Mouse (Mus musculus): ENCODE results near the gene Ampd3.

Ampd3 gene

DNA sequence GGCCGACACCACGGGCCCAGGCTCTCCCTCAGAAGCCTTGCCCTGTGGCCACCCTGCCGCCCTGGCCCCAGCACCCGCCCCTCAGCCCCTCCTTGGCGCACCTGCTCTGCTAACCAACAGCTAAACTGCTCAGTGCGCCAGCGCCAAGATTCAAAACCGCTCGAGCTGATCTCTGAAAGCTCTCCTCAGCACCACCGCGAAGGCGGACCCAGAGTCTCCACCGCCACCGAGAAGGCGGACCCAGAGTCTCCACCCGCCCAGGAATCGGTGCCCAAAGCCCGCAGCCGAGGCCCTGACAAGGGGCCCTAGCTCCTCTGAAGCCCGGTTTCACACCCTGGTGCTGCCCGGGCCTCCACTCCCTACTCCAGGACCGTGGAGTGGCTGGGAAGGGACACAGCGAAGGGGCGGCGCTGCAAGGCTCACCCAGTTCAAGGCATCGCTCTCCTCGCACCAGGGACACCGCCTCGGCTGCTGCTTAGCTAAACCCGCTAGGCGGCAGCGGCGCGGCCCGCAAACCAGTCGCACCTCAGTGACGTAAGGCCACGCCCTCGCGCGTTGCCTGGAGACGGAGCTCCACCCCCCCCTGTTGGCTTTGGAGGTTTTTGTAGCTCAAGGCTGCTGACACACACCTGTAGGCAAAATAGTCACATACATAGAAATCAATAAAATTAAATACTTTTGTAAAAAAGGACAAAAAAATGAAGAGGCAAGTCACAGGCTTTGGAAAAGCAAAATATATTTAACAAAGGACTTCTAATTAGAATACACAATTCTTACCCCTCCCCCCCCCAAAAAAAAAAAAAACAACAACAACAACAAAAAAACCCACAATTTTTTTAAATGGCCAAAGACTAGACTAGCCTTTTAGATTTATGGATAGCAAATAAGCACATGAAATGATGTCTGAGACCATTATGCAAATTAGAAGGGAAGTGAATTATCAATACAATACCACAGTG, 76.2 kb downstream of the Ampd3 start, which contains the start of gene Rnf141:
Rnf141 (minus strand) TSS at position 542 of the 959 bp plus-strand sequence.
- DNase-seq, result peak; percentile 92 to 95

DNA sequence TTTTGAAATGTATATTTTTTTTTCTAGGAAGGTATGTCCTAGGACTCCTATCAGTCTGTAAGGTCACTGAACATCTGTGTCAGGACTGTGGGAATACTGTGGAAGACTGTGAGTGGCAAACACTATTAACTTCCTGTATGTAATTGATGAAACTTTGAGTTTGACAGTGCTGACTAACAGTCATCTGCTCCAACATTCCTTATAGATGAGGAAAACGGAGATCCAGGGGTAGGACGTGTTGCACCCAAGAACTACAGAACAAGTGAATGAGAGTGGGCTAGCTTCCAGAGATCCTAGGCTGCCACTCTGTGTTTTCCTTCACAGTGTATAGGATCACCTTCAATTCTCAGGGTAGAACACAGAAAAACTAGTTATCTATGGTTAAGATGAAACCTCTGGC, 79.3 kb downstream of the Ampd3 start:
- no peak for DNase-seq

DNA sequence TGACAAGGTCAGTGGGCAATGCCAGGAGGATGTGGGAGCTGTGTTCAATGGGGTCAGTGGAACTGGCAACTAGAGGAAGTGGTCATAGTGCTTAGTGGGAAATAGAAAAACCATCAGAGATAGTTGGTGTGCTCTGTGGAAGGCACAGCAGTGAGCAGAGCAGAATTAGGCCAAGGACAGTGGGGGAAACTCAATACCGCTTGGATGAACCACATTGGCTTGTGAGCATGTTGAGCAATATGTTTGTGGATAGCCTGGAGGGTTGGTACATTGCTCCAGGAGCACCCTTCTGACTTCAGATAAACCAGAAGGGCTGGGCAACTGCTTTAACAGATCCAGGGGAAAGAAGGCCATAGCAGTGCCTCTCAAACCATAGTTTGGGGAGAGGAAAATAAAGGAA, 80.4 kb downstream of the Ampd3 start:
- no peak for DNase-seq

DNA sequence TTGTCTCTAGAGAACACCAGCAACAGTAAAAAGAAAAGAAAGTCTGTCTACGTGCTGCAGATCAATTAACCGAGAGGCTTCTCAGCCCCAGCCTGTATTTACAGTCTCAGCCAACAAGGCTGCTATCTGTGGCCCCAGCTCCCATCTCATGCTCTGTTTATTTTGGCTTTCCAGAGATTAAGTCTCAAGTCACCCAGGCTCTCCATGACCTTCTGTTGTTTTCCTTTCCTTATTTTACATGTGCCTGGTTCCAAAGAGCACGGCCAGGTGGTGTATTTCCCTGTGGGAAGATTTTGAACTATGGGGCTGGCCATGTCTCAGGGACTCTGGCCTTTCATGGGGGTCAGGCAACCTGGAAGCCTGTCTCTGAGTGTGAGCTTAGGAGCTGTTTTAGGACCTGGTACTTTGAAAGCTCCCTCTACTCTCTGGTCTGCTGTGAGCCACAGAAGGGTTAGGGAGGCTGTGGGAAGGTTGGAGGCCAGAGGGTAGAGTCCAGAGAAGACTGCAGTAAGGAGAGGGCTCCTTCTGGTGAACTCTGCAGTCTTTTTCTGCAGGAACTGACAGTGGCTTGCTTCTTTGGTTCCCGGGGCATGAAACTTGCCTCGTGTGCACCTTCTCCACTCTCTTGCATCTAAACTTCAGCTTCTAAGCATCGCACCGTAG, 83.7 kb downstream of the Ampd3 start:
- DNase-seq, result no peak

DNA sequence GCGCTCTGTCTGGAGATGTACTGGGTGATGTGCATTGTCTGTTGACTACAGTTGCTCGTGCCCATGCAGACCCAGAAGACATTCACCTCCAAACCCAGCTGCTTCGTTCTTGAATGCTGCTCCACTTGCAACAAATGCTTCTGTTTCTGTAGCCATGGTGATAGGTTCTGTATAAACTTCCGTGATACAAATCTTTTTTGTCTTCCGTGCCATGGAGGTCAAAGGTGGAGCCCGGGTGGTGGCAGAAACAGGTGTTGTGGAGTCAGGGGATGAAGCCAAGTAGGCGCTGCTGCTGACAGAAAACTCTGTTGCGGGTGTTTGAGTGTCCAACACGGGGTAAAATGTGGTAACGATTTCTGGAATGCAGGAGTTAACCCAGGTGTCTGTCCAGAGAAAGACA, 85.6 kb downstream of the Ampd3 start:
- DNase-seq, result no peak

DNA sequence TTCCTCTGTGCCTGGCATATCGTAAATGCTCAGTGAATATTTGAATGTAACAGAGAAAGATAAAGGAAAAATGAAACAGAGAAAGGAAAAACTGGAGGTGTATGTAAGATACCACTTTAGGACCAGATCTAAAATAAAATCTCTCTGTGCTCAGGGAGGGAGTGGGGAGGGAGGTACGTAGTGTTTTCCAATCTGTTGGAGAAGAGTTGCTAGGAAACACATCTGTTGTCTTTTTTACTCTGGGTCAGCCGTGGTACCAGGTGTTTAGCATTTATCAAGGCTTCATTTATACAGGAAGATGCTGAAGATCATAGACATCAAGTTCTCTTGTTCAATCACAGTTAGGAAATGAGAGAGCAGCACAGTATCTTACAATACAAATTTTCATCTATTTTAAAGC, 86.5 kb downstream of the Ampd3 start:
- DNase-seq, result no peak

DNA sequence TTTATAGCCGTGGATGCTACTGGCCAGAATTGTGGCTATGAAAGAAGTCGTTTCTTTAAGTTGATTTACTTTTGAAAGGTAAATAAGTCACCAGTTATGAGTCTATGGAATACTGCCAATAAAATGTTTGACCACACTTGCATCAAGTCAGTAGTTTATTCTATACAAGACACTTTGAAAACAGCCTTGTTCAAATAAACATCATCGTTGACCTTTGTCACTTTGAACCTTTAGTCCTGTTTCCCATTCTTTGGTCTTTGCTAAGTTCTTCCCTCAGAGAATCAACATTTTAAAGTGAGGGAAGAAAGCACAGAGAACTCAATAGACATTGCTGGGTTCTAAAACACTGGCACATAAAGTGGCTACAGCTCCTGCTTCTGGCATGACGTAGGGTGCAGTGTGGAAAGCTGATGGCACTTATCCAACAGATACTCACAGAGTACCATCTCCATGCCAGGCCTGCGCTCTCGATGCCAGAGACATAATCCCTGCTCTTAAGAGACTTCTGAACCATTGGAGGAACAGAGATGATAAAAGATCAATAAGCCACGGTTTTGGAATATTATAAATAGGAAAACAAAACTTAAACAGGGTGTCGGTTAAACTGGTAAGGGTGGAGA, 87.0 kb downstream of the Ampd3 start:
- DNase-seq, result no peak

DNA sequence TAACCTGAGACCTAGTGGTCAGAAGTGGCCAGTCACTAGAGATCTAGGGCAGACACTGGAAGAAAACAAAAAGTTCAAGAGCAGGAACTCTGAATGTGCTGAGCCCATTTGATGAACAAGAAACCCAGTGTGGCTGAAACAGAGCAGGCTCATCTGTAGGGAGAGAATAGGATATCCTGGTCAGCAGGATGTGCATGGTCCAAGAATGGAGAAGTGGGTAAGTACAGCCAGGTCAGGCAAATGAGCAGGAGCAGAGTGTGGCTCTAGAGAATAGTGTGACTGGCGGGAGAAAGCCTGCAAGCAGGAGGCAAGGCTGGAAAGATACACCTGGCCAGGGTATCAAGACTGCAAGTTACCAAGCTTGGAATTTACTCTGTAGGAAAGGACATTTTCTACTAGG, 87.6 kb downstream of the Ampd3 start:
- DNase-seq, result no peak

DNA sequence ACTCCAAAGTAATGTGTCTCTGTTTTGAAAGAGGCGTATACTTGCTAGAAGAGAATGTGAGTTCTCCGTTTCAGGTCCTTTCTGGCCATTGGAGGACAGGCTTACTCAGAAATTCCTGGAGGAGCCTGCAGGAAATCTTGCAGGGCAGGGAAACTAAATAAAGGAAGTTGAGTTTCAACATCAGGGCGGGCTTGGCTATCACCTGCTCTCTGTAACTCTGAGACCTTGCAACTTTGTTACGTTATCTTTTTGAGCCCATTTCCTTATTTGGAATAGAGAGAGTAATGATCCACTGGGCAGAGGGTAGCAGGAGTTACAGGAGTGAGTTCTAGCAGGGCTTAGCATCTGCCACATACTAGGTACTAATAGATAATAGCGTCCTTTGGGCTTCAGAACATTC, 92.1 kb downstream of the Ampd3 start:
- DNase-seq, result no peak

All from cerebellum, adult 18-20 months (tissue).